Mouse (Mus musculus) hindbrain, embryonic 13.5 days (tissue): ENCODE data around the gene Tnfrsf1a. TPM values are rescaled to one million over a fixed set of nuclear protein-coding genes. Genes with fewer than 3 reads are reported as not detected.

Experiments used
- ATAC-seq: fragments of 200-750 bp; cut with Nextera tagmentation; 2 replicates; pipeline ENCODE4 v1.8.0; 2017; ENCODE audit warnings: moderate TSS enrichment; ENCODE audit not compliant: low FRiP score
- H3K27ac ChIP-seq: fragments of 300-500 bp; sonication (generic); 2 replicates; pipeline ENCODE4 v1.5.1; 2015; ENCODE audit warnings: inconsistent platforms, mild to moderate bottlenecking, moderate library complexity
- H3K27me3 ChIP-seq: fragments of 300-500 bp; sonication (generic); 2 replicates; pipeline ENCODE4 v1.6.1; 2015; ENCODE audit warnings: mild to moderate bottlenecking, inconsistent platforms
- H3K36me3 ChIP-seq: fragments of 300-500 bp; sonication (generic); 2 replicates; pipeline ENCODE4 v1.6.1; 2015; ENCODE audit warnings: mild to moderate bottlenecking, inconsistent platforms
- H3K4me1 ChIP-seq: fragments of 300-500 bp; sonication (generic); replicated peaks from 2 replicates; pipeline ENCODE4 v1.6.1; 2015; ENCODE audit warnings: inconsistent platforms
- H3K4me2 ChIP-seq: fragments of 300-500 bp; sonication (generic); 2 replicates; pipeline ENCODE4 v1.6.1; 2015; ENCODE audit warnings: inconsistent platforms, mild to moderate bottlenecking, moderate library complexity
- H3K4me3 ChIP-seq: fragments of 300-500 bp; sonication (generic); 2 replicates; pipeline ENCODE4 v1.5.1; 2015; ENCODE audit warnings: mild to moderate bottlenecking, inconsistent platforms
- H3K9ac ChIP-seq: fragments of 300-500 bp; sonication (generic); 2 replicates; pipeline ENCODE4 v1.6.1; 2015; ENCODE audit warnings: mild to moderate bottlenecking, inconsistent platforms
- H3K9me3 ChIP-seq: fragments of 300-500 bp; sonication (generic); 2 replicates; pipeline ENCODE4 v1.6.1; 2016; ENCODE audit warnings: inconsistent platforms
- WGBS: fragments of 180-500 bp; shearing (Covaris S2); methylation state at CpG from one replicate; pipeline ENCODE4 v1.1.7; 2015; 5-methylcytosine and 5-hydroxymethylcytosine counted together
- polyA plus RNA-seq: library from polyadenylated mRNA; unstranded; fragments of >200 nt; fragmentation: Nextera tagmentation; extraction: Ambion mirVana; gene quantifications from 2 replicates; pipeline ENCODE4 v1.2.1, GENCODE M21; 2015

Tnfrsf1a gene
- polyA plus RNA-seq, 1 experiment from 2014 or later, result 15.7 TPM

GRCm38 (mm10) chr6:125350231-125350994, 1.3 kb downstream of the Tnfrsf1a start:
- ATAC-seq, result peak; percentile 2; the same call in 1 of the 2 replicates
- H3K36me3 ChIP-seq, result no peaks in the 10 kb centered on the region

GRCm38 (mm10) chr6:125350995-125351324, 1.8 kb downstream of the Tnfrsf1a start:
- Histone ChIP-seq H3K36me3 (no peaks in the 10 kb centered on the region), H3K9me3 (no peaks in the 10 kb centered on the region), H3K4me3 (peak overlapping the region; percentile 41), H3K9ac (no peak overlapping the region), H3K27ac (no peak overlapping the region), H3K27me3 (peaks cover 23% of the 10 kb centered on the region), H3K4me2 (peak overlapping the region; percentile 63), H3K4me1 (peaks cover 45% of the 10 kb centered on the region)
- no peak for ATAC-seq
- 92% methylated on average over 2 of the region's 2 CpGs for WGBS

More at GRCm38 (mm10) chr6:125350231-125350994, 1.3 kb downstream of the Tnfrsf1a start:
- peak overlapping the region; percentile 41 for H3K4me3 ChIP-seq
- peaks cover 23% of the 10 kb centered on the region for H3K27me3 ChIP-seq
- H3K4me2 ChIP-seq, result peak overlapping the region; percentile 63
- WGBS, result 8% methylated on average over 20 of the region's 20 CpGs
- peak overlapping the region; percentile 72 for H3K9ac ChIP-seq
- H3K9me3 ChIP-seq, result no peaks in the 10 kb centered on the region
- H3K4me1 ChIP-seq, result peaks cover 41% of the 10 kb centered on the region
- H3K27ac ChIP-seq, result peak overlapping the region; percentile 55; the same call in 1 of the 2 replicates

GRCm38 (mm10) chr6:125351368-125352045, 2.3 kb downstream of the Tnfrsf1a start:
- no peaks in the 10 kb centered on the region for H3K36me3 ChIP-seq
- no peak overlapping the region for H3K9ac ChIP-seq
- H3K27me3 ChIP-seq, result peaks cover 26% of the 10 kb centered on the region
- no peaks in the 10 kb centered on the region for H3K9me3 ChIP-seq
- H3K4me1 ChIP-seq, result peaks cover 45% of the 10 kb centered on the region
- ATAC-seq, result no peak
- no peak overlapping the region for H3K4me2 ChIP-seq
- H3K4me3 ChIP-seq, result no peak overlapping the region
- no peak overlapping the region for H3K27ac ChIP-seq
- WGBS, result 74% methylated on average over 8 of the region's 8 CpGs

- Histone ChIP-seq H3K36me3 (no peaks in the 10 kb centered on the region), H3K27me3 (peaks cover 26% of the 10 kb centered on the region), H3K27ac (no peak overlapping the region), H3K9ac (no peak overlapping the region), H3K4me3 (no peak overlapping the region), H3K4me1 (peaks cover 45% of the 10 kb centered on the region), H3K4me2 (no peak overlapping the region), H3K9me3 (no peaks in the 10 kb centered on the region)
- ATAC-seq, result no peak
- WGBS, result 76% methylated on average over 5 of the region's 5 CpGs
Observed at GRCm38 (mm10) chr6:125352046-125352384, 2.9 kb downstream of the Tnfrsf1a start.

GRCm38 (mm10) chr6:125352811-125353210, 3.6 kb downstream of the Tnfrsf1a start:
- no peaks in the 10 kb centered on the region for H3K36me3 ChIP-seq
- WGBS, result 65% methylated on average over 4 of the region's 4 CpGs
- peaks cover 26% of the 10 kb centered on the region for H3K27me3 ChIP-seq
- H3K4me2 ChIP-seq, result no peak overlapping the region
- no peak overlapping the region for H3K27ac ChIP-seq
- peaks cover 45% of the 10 kb centered on the region for H3K4me1 ChIP-seq
- no peak overlapping the region for H3K9ac ChIP-seq
- H3K9me3 ChIP-seq, result no peaks in the 10 kb centered on the region
- H3K4me3 ChIP-seq, result no peak overlapping the region
- no peak for ATAC-seq

- H3K9me3 ChIP-seq, result no peaks in the 10 kb centered on the region
- no peak for ATAC-seq
- H3K4me3 ChIP-seq, result no peak overlapping the region
- H3K4me1 ChIP-seq, result peaks cover 45% of the 10 kb centered on the region
- peaks cover 23% of the 10 kb centered on the region for H3K27me3 ChIP-seq
- no peaks in the 10 kb centered on the region; the same call in 1 of the 2 replicates for H3K36me3 ChIP-seq
- H3K4me2 ChIP-seq, result no peak overlapping the region
- no peak overlapping the region for H3K9ac ChIP-seq
- H3K27ac ChIP-seq, result no peak overlapping the region
- 87% methylated on average over 11 of the region's 11 CpGs for WGBS
Observed at GRCm38 (mm10) chr6:125353221-125353620, 4.1 kb downstream of the Tnfrsf1a start.

- H3K9me3 ChIP-seq, result no peaks in the 10 kb centered on the region
- 90% methylated on average over 4 of the region's 4 CpGs for WGBS
- no peak overlapping the region for H3K4me3 ChIP-seq
- peaks cover 45% of the 10 kb centered on the region for H3K4me1 ChIP-seq
- H3K4me2 ChIP-seq, result no peak overlapping the region
- H3K36me3 ChIP-seq, result no peaks in the 10 kb centered on the region; the same call in 1 of the 2 replicates
- no peak for ATAC-seq
- H3K27me3 ChIP-seq, result peaks cover 19% of the 10 kb centered on the region
- H3K9ac ChIP-seq, result no peak overlapping the region
- H3K27ac ChIP-seq, result no peak overlapping the region; the same call in 1 of the 2 replicates
Observed at GRCm38 (mm10) chr6:125353655-125354054, 4.5 kb downstream of the Tnfrsf1a start.

GRCm38 (mm10) chr6:125354352-125355151, 5.4 kb downstream of the Tnfrsf1a start:
- 12% methylated on average over 14 of the region's 14 CpGs for WGBS
- H3K4me2 ChIP-seq, result peak overlapping the region; percentile 37
- H3K9ac ChIP-seq, result 0 out of 2 replicates have a peak overlapping the region, but pooled peaks have one; percentile 10
- no peaks in the 10 kb centered on the region; the same call in 1 of the 2 replicates for H3K36me3 ChIP-seq
- ATAC-seq, result no peak
- H3K4me3 ChIP-seq, result no peak overlapping the region; the same call in 1 of the 2 replicates
- H3K27me3 ChIP-seq, result peaks cover 15% of the 10 kb centered on the region
- H3K9me3 ChIP-seq, result no peaks in the 10 kb centered on the region
- H3K27ac ChIP-seq, result peak overlapping the region; percentile 60
- H3K4me1 ChIP-seq, result peaks cover 36% of the 10 kb centered on the region

GRCm38 (mm10) chr6:125355197-125355741, 6.1 kb downstream of the Tnfrsf1a start:
- Histone ChIP-seq H3K4me2 (peak overlapping the region; percentile 37), H3K27ac (peak overlapping the region; percentile 60; the same call in 1 of the 2 replicates), H3K27me3 (peaks cover 15% of the 10 kb centered on the region), H3K9me3 (no peaks in the 10 kb centered on the region), H3K4me3 (no peak overlapping the region; the same call in 1 of the 2 replicates), H3K36me3 (no peaks in the 10 kb centered on the region; the same call in 1 of the 2 replicates), H3K9ac (no peak overlapping the region), H3K4me1 (peaks cover 29% of the 10 kb centered on the region)
- no peak for ATAC-seq
- WGBS, result 6% methylated on average over 10 of the region's 10 CpGs

- H3K4me2 ChIP-seq, result no peak overlapping the region
- H3K4me3 ChIP-seq, result no peak overlapping the region
- H3K27me3 ChIP-seq, result peaks cover 24% of the 10 kb centered on the region
- H3K9ac ChIP-seq, result no peak overlapping the region
- ATAC-seq, result no peak
- 39% methylated on average over 8 of the region's 8 CpGs for WGBS
- no peak overlapping the region for H3K27ac ChIP-seq
- peaks cover 26% of the 10 kb centered on the region for H3K4me1 ChIP-seq
- no peaks in the 10 kb centered on the region; the same call in 1 of the 2 replicates for H3K36me3 ChIP-seq
- no peaks in the 10 kb centered on the region for H3K9me3 ChIP-seq
Observed at GRCm38 (mm10) chr6:125356264-125356663, 7.1 kb downstream of the Tnfrsf1a start.

GRCm38 (mm10) chr6:125357334-125357733, 8.2 kb downstream of the Tnfrsf1a start:
- ATAC-seq, result no peak
- H3K27me3 ChIP-seq, result peaks cover 35% of the 10 kb centered on the region
- H3K36me3 ChIP-seq, result no peaks in the 10 kb centered on the region; the same call in 1 of the 2 replicates
- no peaks in the 10 kb centered on the region for H3K9me3 ChIP-seq
- H3K4me3 ChIP-seq, result no peak overlapping the region
- H3K4me2 ChIP-seq, result no peak overlapping the region
- H3K4me1 ChIP-seq, result peaks cover 34% of the 10 kb centered on the region
- no peak overlapping the region for H3K9ac ChIP-seq
- no peak overlapping the region for H3K27ac ChIP-seq
- WGBS, result 94% methylated on average over 15 of the region's 15 CpGs

- Histone ChIP-seq H3K9ac (no peak overlapping the region), H3K27ac (no peak overlapping the region), H3K4me1 (peaks cover 31% of the 10 kb centered on the region), H3K36me3 (no peaks in the 10 kb centered on the region; the same call in 1 of the 2 replicates), H3K4me3 (no peak overlapping the region), H3K9me3 (no peaks in the 10 kb centered on the region), H3K4me2 (no peak overlapping the region), H3K27me3 (peaks cover 56% of the 10 kb centered on the region)
- WGBS, result 56% methylated on average over 9 of the region's 9 CpGs
- ATAC-seq, result no peak
Observed at GRCm38 (mm10) chr6:125359999-125360398, 10.8 kb downstream of the Tnfrsf1a start.
